Mouse (Mus musculus) cerebellum, adult 11 months (tissue): Measurements from ENCODE around the gene 1700093K21Rik.
"Not testable (repeated sequence)": the region's sequence is repeated elsewhere in the genome, so short reads cannot be mapped to it uniquely, and the experiment has no call there.

Experiments used
- DNase-seq: peaks from one replicate; pipeline ENCODE4 v3.0.0; 2022

The 1700093K21Rik gene

GRCm38 (mm10) chr11:23520473-23521205 lies at the start of gene 1700093K21Rik:
TSS of gene 1700093K21Rik (minus strand) at chr11:23521155.
- no peak for DNase-seq

DNA sequence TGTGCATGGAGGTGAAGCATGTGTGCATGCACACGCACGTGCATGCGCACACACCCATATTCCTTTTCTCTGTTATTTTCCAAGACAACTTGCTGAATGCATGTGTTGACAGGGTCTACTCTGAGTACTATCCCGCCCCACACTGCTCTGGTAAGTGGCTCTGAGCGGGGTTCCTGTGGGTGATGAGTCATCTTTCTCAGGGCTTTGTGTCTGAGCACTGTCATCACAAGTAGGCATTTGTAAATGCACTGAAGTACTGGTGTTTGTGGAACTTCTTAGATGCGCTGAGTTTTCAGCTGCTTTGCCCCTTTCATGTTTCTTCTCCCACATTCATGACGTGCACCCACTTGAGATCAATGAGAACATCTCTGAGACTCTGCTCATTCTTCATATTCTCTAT lies 49.2 kb upstream of the 1700093K21Rik start:
- DNase-seq = no peak

GRCm38 (mm10) chr11:23565761-23566160 lies 44.8 kb upstream of the 1700093K21Rik start:
- peak; percentile 56 for DNase-seq

DNA sequence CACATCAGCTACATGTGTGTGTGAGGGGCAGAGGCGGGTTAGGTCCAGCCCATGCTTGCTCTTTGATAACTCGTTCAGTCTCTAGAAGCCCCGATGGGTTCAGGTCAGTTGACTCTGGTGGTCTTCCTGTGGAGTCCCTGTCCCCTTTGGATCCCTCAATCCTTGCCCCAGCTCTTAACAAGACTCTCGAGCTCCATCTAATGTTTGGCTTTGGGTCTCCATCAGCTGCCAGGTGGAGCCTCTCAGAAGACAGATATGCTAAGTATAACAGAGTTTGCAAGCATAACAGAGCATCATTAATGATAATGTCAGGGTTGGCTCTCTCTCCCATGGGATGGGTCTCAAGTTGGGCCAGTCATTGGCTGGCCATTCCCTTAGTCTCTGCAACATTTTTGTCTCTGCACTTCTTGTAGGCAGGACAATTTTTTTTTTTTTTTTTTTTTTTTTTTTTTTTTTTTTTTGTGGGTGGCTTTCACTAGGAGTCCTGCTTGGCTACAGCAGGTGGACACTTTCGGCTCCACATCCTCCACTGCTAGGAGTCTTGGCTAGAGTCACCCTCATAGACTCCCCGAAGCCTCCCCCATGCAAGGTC lies 36.2 kb upstream of the 1700093K21Rik start:
- DNase-seq = no peak

DNA sequence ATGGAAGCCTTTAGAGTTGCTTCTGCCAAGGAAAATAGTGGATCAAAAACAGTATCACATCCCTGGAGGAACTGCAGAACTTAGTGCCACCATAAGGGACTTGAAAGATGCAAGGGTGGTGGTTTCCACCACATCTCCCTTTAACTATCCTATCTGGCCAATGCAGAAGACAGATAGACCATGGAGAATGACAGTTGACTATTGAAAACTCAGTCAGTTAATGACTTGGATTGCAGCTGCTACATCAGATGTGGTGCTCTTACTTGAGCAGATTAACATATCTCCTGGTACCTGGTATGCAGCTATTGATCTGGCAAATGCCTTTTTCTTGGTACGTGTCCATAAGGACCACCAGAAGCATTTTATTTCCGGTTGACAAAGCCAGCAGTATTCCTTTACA lies 16.5 kb upstream of the 1700093K21Rik start:
- no peak for DNase-seq

DNA sequence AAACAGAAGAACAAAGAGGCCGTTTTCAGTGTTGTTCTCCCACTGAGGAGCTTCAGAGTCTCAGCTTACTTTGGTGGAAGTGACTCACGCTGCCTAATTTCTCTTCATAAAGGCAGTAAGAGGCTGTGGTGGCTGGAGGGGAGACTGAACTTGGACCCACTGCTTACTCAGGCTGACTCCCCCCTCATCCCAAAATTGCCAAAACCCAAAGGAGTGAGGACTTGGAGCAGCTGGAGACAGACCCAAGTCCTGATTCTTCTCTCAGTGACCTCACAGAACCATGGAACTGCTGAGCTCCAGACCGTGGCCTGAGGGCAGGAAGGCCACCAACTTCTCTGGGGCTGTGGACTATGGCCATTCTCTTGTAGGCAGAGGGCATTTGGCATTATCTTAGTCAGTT lies 2.0 kb downstream of the 1700093K21Rik start:
- no peak for DNase-seq

GRCm38 (mm10) chr11:23515315-23515714 lies 5.6 kb downstream of the 1700093K21Rik start:
- DNase-seq = no peak

DNA sequence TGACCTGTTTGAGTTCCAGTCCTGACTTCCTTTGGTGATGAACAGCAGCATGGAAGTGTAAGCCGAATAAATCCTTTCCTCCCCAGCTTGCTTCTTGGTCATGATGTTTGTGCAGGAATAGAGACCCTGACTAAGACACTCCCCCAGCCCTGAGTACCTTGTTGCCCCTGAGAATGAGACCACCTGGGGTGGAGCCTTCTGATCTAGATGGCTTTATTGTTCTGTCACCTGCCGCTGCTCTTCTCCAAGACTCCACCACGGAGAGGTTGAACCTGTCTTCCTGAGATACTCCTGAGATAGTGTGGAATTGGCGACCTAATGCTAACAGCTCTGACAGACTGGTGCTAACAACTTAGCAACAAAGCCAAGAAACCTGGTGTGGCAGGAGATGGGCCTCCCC lies 6.2 kb downstream of the 1700093K21Rik start:
- DNase-seq = not testable (repeated sequence)

GRCm38 (mm10) chr11:23504801-23505200 lies 16.2 kb downstream of the 1700093K21Rik start:
- not testable (repeated sequence) for DNase-seq

DNA sequence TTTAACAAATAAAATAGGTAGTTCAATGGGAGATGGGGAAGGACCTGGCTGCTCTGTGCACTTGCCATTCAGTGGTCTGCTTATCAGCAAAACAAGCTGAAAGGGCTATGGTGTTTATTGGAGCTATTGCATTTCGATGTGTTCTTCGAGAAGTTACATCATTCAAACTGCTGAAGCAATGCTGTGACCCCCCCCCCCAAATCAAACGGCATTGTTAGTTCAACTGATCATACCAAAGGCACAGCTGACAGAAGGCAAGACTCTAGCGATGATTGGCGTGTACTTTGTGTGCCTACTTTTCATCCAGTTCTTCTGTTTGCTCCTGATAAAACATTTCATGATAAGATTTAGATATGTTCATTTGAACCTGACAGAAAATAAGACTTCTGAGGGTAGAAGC lies 22.3 kb downstream of the 1700093K21Rik start:
- DNase-seq = no peak

- peak; percentile 91 for DNase-seq
Measured at GRCm38 (mm10) chr11:23497718-23498509, 23.0 kb downstream of the 1700093K21Rik start, which contains the start of gene Ahsa2. TSS of gene Ahsa2 (minus strand) at chr11:23498030.

DNA sequence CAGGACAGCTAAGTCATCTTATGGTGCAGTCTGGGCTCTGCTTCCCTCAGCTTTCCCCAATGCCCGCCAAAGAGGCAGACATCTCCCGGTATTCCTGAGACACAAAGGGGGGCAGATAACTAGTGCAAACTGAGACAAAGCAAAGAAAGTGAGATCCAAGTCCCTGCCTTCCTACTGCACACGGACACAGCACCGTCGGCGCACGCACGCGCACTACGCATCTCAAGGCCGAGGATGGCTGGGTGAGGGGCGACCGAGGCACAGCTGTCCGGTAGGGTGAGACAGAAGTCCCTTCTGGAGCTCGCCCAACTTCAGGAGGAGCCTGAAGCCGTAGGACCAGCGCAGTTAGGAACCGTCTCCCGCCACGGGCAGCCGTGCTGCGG lies 23.6 kb downstream of the 1700093K21Rik start:
- DNase-seq = no peak

DNA sequence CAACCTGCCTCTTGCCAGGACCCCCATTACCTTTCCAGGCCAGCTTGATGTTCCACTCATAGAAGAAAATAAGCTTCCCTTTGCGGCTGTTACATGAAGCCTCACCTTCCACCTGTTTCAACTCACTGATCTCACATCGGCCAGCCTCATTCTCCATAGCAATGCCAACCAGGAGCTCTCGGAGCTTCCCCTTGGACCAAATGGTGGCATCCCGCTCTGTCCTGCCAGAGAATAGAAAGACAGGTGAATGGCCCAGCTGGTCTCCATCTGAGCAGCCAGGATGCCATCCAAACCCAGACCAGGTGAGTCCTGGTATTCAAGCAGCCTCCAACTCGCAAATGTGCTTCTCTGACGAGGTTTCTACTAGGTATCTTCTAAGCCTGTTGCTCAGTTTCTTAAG lies 24.3 kb downstream of the 1700093K21Rik start:
- DNase-seq = peak; percentile 46

- no peak for DNase-seq
Measured at GRCm38 (mm10) chr11:23495231-23495630, 25.7 kb downstream of the 1700093K21Rik start.

DNA sequence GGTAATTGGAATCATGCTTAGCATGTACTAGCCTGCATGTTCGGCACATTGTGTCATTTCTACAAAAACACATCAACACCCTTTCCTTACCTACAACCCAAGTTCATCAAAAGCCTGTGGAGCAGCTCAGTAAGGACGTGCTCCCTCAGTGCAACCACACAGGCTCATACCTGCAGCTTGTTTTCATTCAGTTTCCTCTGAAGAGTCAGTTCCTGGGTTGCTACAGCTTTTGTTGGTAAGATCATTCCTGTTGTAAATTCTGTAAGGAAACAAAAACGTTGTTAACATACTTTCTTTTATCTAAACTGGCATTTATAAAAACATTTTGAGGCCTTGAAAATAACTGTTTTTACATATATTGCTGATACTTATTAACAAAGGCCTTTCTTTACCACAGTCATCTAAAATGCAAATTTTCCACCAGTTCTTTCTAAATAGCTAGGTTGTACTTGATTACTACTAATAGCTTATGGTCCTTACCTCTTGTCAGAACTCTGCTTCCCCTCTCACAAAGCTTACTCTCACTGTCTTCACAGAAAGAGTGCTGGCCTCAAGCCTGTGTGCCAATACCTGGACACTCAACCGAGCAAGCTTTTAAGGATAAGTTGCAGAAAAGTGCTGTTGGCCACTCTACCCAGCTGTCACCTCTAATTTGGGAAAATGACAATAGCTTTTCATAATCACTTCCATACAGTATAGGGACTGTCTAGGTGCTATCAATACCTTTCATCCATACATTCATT lies 28.7 kb downstream of the 1700093K21Rik start:
- no peak for DNase-seq

DNA sequence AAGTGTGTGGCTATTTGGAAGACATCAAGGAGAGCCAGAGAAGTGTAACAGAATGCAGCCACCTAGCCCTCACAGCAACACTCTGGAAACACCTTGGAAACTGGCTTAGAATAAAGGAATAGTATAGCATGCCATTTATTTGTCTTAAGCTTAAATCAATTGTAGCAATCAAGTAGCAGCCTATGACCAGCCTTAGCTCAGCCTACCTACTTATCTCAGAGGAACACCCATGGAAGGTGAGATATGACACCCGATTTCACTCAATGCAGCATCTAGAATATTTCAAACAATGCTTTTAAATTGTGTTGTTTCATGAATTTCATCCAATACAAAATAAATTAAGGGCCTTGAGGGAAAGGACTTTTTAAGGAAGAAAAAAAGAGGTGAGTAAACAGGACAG lies 31.0 kb downstream of the 1700093K21Rik start:
- DNase-seq = no peak
